Mouse (Mus musculus) forebrain, embryonic 10.5 days (tissue): ENCODE data around the gene Gmeb1. TPM values are rescaled to one million over a fixed set of nuclear protein-coding genes. Genes with fewer than 3 reads are reported as not detected.
A peak's percentile ranks its signal among the peaks of the same experiment; 100 is the strongest.

Experiments
- DNase-seq: peaks from one replicate; pipeline ENCODE4 v3.0.0-alpha.2; 2017; ENCODE audit warnings: low spot score; ENCODE audit errors: extremely low spot score
- H3K27ac ChIP-seq: fragments of 300-500 bp; sonication (generic); 2 replicates; pipeline ENCODE4 v1.5.1; 2016; ENCODE audit warnings: mild to moderate bottlenecking
- H3K27me3 ChIP-seq: fragments of 300-500 bp; sonication (generic); 2 replicates; pipeline ENCODE4 v1.6.1; 2016; ENCODE audit warnings: mild to moderate bottlenecking; ENCODE audit not compliant: poor library complexity, severe bottlenecking
- H3K36me3 ChIP-seq: fragments of 300-500 bp; sonication (generic); replicated peaks from 2 replicates; pipeline ENCODE4 v1.6.1; 2016; ENCODE audit warnings: mild to moderate bottlenecking, moderate library complexity
- H3K4me1 ChIP-seq: fragments of 300-500 bp; sonication (generic); 2 replicates; pipeline ENCODE4 v1.6.1; 2016
- H3K4me3 ChIP-seq: fragments of 300-500 bp; sonication (generic); 2 replicates; pipeline ENCODE4 v1.5.1; 2016; ENCODE audit warnings: mild to moderate bottlenecking, moderate library complexity
- H3K9me3 ChIP-seq: fragments of 300-500 bp; sonication (generic); 2 replicates; pipeline ENCODE4 v1.6.1; 2016; ENCODE audit warnings: mild to moderate bottlenecking, moderate library complexity
- WGBS: fragments of 180-500 bp; shearing (Covaris S2); methylation state at CpG from one replicate; pipeline ENCODE4 v1.1.7; 2016; 5-methylcytosine and 5-hydroxymethylcytosine counted together
- polyA plus RNA-seq: library from polyadenylated mRNA; unstranded; fragments of >200 nt; fragmentation: Nextera tagmentation; extraction: Ambion mirVana; gene quantifications from 2 replicates; pipeline ENCODE4 v1.2.1, GENCODE M21; 2016

The Gmeb1 gene
- polyA plus RNA-seq, 1 experiment from 2014 or later, result 50.6 TPM

- 85% methylated on average over 3 of the region's 3 CpGs for WGBS
Measured at GRCm38 (mm10) chr4:132266835-132267349, 5.5 kb upstream of the Gmeb1 start.

GRCm38 (mm10) chr4:132263313-132263712 lies 1.9 kb upstream of the Gmeb1 start:
- Histone ChIP-seq H3K27ac (no peak overlapping the region), H3K4me3 (no peak overlapping the region), H3K9me3 (no peaks in the 10 kb centered on the region), H3K27me3 (no peaks in the 10 kb centered on the region), H3K36me3 (peaks cover 3% of the 10 kb centered on the region), H3K4me1 (peaks cover 27% of the 10 kb centered on the region)
- DNase-seq, result no peak
- WGBS, result 92% methylated on average over 7 of the region's 7 CpGs

More at GRCm38 (mm10) chr4:132266835-132267349, 5.5 kb upstream of the Gmeb1 start:
- H3K27ac ChIP-seq, result no peak overlapping the region
- no peaks in the 10 kb centered on the region for H3K27me3 ChIP-seq
- H3K9me3 ChIP-seq, result no peaks in the 10 kb centered on the region
- no peak overlapping the region for H3K4me3 ChIP-seq
- peaks cover 14% of the 10 kb centered on the region for H3K4me1 ChIP-seq
- no peak for DNase-seq
- H3K36me3 ChIP-seq, result no peaks in the 10 kb centered on the region

GRCm38 (mm10) chr4:132262358-132262616 lies 885 bp upstream of the Gmeb1 start:
- peaks cover 27% of the 10 kb centered on the region for H3K4me1 ChIP-seq
- WGBS, result 79% methylated on average over 5 of the region's 5 CpGs
- no peaks in the 10 kb centered on the region for H3K27me3 ChIP-seq
- H3K36me3 ChIP-seq, result peaks cover 12% of the 10 kb centered on the region
- no peaks in the 10 kb centered on the region for H3K9me3 ChIP-seq
- peak overlapping the region; percentile 92; the same call in 1 of the 2 replicates for H3K4me3 ChIP-seq
- DNase-seq, result no peak
- peak overlapping the region; percentile 99; the same call in 1 of the 2 replicates for H3K27ac ChIP-seq

DNA sequence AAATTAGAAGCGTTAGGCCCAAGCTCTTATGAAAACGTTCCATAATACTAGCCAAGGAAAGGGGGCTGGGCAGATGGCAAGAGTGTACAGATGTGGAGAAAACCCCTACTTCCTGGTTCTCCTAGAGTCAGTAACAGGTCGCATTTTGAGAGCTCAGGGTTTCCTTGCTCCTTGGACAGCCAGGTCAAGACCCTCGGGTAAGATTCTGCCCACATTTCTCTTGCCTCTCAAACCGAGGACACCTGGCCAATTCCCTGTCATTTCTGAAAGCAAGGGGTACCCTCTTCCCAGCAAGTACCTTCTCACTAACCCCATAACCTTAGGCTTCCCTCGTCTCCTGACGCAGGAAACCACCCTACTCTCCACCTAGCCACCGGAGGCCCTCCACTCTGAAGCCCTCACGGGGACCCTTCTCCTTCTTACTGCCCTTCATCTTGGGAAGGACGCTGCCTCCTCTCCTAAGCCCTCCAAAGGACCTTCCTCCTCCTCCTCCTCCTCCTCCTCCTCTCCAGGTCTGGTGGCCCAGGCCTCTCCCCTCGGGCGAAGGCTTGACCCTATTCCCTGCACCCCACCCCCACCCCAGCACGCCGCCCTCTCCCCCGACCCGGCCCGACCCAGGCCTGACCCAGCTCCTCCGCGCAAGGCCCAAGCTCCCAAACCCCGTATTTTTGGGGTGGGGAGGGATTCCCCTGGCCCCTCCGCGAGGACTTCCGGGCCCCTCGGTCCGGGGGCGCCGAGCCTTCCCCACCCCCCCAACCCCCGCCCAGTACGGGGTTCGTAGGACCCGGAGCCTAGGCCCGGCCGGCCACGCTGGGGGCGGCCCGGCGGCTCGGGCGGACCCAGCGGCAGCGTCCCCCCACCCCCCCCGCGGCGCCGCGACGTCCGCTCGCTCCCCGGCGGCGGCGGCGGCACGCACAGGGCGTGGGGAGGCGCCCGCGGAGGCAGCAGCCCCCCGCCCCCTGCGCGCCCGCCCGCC lies 710 bp downstream of the Gmeb1 start:
- no peaks in the 10 kb centered on the region for H3K27me3 ChIP-seq
- 4% methylated on average over 35 of the region's 64 CpGs for WGBS
- peak; percentile 61 for DNase-seq
- H3K36me3 ChIP-seq, result peaks cover 16% of the 10 kb centered on the region
- peak overlapping the region; percentile 92 for H3K4me3 ChIP-seq
- peak overlapping the region; percentile 99 for H3K27ac ChIP-seq
- H3K9me3 ChIP-seq, result no peaks in the 10 kb centered on the region
- peaks cover 27% of the 10 kb centered on the region for H3K4me1 ChIP-seq

DNA sequence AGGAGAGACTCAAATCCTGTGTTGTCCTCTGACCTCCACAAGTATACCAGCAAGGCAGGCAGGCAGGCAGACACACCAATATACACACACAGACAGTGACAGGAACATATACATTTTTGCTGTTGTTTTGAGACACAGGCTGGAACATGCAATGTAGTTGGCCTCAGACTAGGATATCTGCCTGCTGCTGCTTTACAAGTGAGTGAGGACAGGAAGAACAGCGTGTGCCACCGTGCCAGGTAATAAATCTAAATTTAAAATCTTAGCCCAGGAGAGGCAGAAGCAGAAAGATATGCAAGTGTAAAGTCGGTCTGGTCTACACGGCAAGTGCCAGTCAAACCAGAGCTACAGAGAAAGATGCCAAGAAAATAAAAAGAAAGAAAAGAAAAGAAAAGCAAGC lies 2.2 kb downstream of the Gmeb1 start:
- Histone ChIP-seq H3K9me3 (no peaks in the 10 kb centered on the region), H3K4me3 (no peak overlapping the region), H3K4me1 (peaks cover 30% of the 10 kb centered on the region), H3K27me3 (no peaks in the 10 kb centered on the region), H3K27ac (no peak overlapping the region), H3K36me3 (peaks cover 16% of the 10 kb centered on the region)
- 96% methylated on average over 4 of the region's 4 CpGs for WGBS
- no peak for DNase-seq

DNA sequence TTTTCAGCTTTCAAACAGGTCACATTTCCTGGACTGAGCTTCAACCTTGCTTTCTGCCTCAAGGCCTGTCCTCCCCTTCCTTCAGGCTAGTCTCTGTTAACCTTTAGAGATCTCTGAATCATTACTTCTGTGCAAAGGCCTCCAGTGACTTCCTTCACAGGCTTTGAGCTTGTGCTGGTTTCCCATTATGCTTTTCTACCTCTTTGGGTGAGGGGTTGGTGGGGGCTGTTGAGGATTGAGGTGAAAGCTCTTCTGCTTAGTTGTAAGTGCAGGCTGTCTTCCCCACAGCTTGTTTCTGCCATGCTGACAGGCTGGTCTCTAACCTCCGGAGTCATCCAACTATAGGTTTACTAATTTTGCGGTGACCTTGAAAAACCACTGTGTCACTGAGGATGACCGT lies 5.0 kb downstream of the Gmeb1 start:
- Histone ChIP-seq H3K27me3 (no peaks in the 10 kb centered on the region), H3K4me3 (no peak overlapping the region), H3K4me1 (peaks cover 21% of the 10 kb centered on the region), H3K9me3 (no peaks in the 10 kb centered on the region), H3K36me3 (peaks cover 26% of the 10 kb centered on the region), H3K27ac (no peak overlapping the region)
- DNase-seq, result no peak
- 94% methylated on average over 3 of the region's 3 CpGs for WGBS

- Histone ChIP-seq H3K27ac (no peak overlapping the region), H3K4me3 (no peak overlapping the region), H3K9me3 (no peaks in the 10 kb centered on the region)
Measured at GRCm38 (mm10) chr4:132254986-132255385, 6.4 kb downstream of the Gmeb1 start.

DNA sequence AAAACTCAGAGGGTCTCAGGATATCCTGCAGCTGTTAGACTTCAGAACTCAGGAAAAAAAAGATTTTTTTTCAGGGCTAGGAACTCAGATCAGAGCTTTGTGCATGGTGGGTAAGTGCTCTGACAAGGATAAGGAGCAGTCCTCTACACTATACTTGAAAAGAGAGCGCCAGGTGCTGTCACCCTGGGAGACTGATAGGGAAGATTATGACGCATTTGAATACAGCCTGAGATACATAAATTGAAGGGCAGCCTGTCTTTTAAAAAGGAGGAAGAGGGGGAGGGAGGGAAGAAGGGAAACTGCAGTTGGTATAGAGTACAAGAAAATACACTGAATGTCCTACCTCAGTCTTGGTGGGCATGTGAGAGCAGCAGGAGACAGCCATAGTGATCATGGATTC lies 7.8 kb downstream of the Gmeb1 start:
- Histone ChIP-seq H3K27ac (no peak overlapping the region), H3K27me3 (no peaks in the 10 kb centered on the region), H3K36me3 (peaks cover 53% of the 10 kb centered on the region), H3K4me3 (no peak overlapping the region), H3K9me3 (no peaks in the 10 kb centered on the region), H3K4me1 (0 out of 2 replicates have a peak, but pooled peaks cover 4% of the 10 kb centered on the region)
- no peak for DNase-seq
- 98% methylated on average over 2 of the region's 2 CpGs for WGBS

More at GRCm38 (mm10) chr4:132254986-132255385, 6.4 kb downstream of the Gmeb1 start:
- H3K27me3 ChIP-seq, result no peaks in the 10 kb centered on the region
- peaks cover 40% of the 10 kb centered on the region for H3K36me3 ChIP-seq
- 82% methylated on average over 3 of the region's 3 CpGs for WGBS
- DNase-seq, result no peak
- H3K4me1 ChIP-seq, result peaks cover 14% of the 10 kb centered on the region

DNA sequence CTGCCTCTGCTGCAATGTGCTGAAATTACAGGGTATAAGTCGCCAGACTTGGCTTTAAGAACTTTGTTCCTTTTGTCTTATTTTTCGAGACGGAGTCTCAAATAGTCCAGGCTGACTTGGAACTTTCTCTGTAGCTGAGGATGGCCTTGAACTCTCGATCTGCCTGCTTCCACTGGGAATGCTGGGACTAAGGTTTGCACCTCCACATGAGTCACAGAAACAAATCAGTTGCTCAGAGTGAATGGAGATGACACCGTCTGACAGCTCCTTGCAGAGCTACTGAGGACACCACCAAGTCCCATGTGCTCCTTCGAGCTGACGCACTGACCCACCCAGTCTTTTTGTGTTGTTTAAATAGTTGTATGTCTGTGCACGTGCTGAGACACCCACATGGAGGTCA lies 8.3 kb downstream of the Gmeb1 start:
- Histone ChIP-seq H3K36me3 (peaks cover 53% of the 10 kb centered on the region), H3K27me3 (no peaks in the 10 kb centered on the region), H3K9me3 (no peaks in the 10 kb centered on the region), H3K27ac (no peak overlapping the region), H3K4me3 (no peak overlapping the region), H3K4me1 (0 out of 2 replicates have a peak, but pooled peaks cover 4% of the 10 kb centered on the region)
- WGBS, result 90% methylated on average over 8 of the region's 8 CpGs
- DNase-seq, result no peak

DNA sequence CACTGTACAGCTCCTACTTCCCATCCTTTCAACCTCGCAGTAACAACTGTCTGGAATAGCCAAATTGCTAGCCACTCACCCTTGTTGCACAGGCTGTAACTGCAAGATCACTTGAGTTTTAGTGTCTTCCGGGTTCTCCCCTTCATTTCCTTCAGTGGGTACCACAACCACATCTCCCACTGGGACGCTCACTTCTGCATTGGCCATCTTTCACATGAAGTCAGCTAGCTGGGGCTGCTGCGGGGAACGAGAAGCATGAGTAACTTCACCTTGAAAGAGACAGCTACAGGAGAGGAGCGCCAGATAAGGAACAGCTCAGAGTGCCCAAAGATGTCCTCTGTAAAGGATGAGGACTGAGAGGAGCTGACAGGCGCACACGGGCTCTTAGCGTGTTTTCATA lies 9.8 kb downstream of the Gmeb1 start:
- Histone ChIP-seq H3K27me3 (no peaks in the 10 kb centered on the region), H3K4me3 (no peak overlapping the region), H3K9me3 (no peaks in the 10 kb centered on the region), H3K4me1 (0 out of 2 replicates have a peak, but pooled peaks cover 4% of the 10 kb centered on the region), H3K27ac (no peak overlapping the region), H3K36me3 (peaks cover 62% of the 10 kb centered on the region)
- DNase-seq, result no peak
- WGBS, result 95% methylated on average over 9 of the region's 9 CpGs

GRCm38 (mm10) chr4:132247451-132247997 lies 13.9 kb downstream of the Gmeb1 start:
- no peaks in the 10 kb centered on the region for H3K27me3 ChIP-seq
- H3K36me3 ChIP-seq, result peaks cover 96% of the 10 kb centered on the region
- H3K4me3 ChIP-seq, result no peak overlapping the region
- H3K4me1 ChIP-seq, result no peaks in the 10 kb centered on the region
- DNase-seq, result no peak
- H3K27ac ChIP-seq, result no peak overlapping the region
- WGBS, result 88% methylated on average over 5 of the region's 5 CpGs
- no peaks in the 10 kb centered on the region for H3K9me3 ChIP-seq

DNA sequence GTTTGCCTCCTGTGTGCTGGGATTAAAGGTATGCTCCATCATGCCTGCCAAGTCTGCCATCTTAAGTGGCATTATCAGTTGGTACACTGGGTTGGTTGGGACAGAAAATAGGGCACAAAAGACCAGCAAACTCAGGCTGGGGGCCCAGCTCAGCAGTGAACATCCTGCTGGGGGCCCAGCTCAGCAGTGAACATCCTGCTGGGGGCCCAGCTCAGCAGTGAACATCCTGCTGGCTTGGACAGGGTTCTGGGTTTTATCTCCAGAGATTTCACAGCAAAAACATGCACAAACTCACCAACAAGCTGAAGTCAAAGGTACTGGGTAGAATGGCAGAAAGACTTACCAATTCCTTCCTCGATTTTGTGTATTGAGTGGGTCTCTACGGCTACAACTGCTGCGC lies 15.8 kb downstream of the Gmeb1 start:
- H3K27me3 ChIP-seq, result no peaks in the 10 kb centered on the region
- no peaks in the 10 kb centered on the region for H3K9me3 ChIP-seq
- H3K36me3 ChIP-seq, result peaks cover 95% of the 10 kb centered on the region
- H3K4me3 ChIP-seq, result no peak overlapping the region
- H3K4me1 ChIP-seq, result no peaks in the 10 kb centered on the region
- DNase-seq, result no peak
- H3K27ac ChIP-seq, result no peak overlapping the region
- WGBS, result 98% methylated on average over 3 of the region's 3 CpGs

GRCm38 (mm10) chr4:132241208-132241607 lies 20.2 kb downstream of the Gmeb1 start:
- 92% methylated on average over 3 of the region's 3 CpGs for WGBS
- Histone ChIP-seq H3K27me3 (no peaks in the 10 kb centered on the region), H3K9me3 (no peaks in the 10 kb centered on the region), H3K4me3 (no peak overlapping the region), H3K36me3 (peaks cover 95% of the 10 kb centered on the region), H3K27ac (no peak overlapping the region), H3K4me1 (no peaks in the 10 kb centered on the region)
- DNase-seq, result no peak
